Mouse (Mus musculus) macrophage (primary cell): Measurements from ENCODE around the gene Plekhg1. TPM values are rescaled to one million over a fixed set of nuclear protein-coding genes. Genes with fewer than 3 reads are reported as not detected.
A peak's percentile ranks its signal among the peaks of the same experiment; 100 is the strongest.

Experiments used
- H3K27ac ChIP-seq: fragments of 350-480 bp; formaldehyde crosslinking; 2 replicates; pipeline ENCODE4 v1.9.0; 2021
- H3K36me3 ChIP-seq: fragments of 350-480 bp; formaldehyde crosslinking; 2 replicates; pipeline ENCODE4 v1.9.0; 2021; ENCODE audit errors: inconsistent target
- H3K4me3 ChIP-seq: fragments of 350-480 bp; formaldehyde crosslinking; 2 replicates; pipeline ENCODE4 v1.9.0; 2021; ENCODE audit errors: inconsistent target
- H3K79me2 ChIP-seq: fragments of 350-480 bp; formaldehyde crosslinking; 2 replicates; pipeline ENCODE4 v1.9.0; 2021; ENCODE audit errors: inconsistent target
- WGBS: methylation state at CpG from one replicate; pipeline ENCODE4 v1.1.7; 2026; ENCODE audit warnings: inconsistent platforms; ENCODE audit not compliant: missing documents; 5-methylcytosine and 5-hydroxymethylcytosine counted together
- polyA plus RNA-seq: library from polyadenylated mRNA; stranded (reverse); fragments of 250-400 nt; gene quantifications from 3 replicates; pipeline ENCODE4 v1.2.4, GENCODE M21; 2018; ENCODE audit warnings: inconsistent platforms

The Plekhg1 gene
- polyA plus RNA-seq, 1 experiment from 2014 or later = 1.1 TPM

GRCm38 (mm10) chr10:3958591-3958990 lies 218.4 kb downstream of the Plekhg1 start:
- Histone ChIP-seq H3K27ac (no peak overlapping the region), H3K36me3 (no peaks in the 10 kb centered on the region; the same call in 1 of the 2 replicates), H3K79me2 (no peaks in the 10 kb centered on the region), H3K4me3 (no peak overlapping the region)
- 89% methylated on average over 5 of the region's 5 CpGs for WGBS

DNA sequence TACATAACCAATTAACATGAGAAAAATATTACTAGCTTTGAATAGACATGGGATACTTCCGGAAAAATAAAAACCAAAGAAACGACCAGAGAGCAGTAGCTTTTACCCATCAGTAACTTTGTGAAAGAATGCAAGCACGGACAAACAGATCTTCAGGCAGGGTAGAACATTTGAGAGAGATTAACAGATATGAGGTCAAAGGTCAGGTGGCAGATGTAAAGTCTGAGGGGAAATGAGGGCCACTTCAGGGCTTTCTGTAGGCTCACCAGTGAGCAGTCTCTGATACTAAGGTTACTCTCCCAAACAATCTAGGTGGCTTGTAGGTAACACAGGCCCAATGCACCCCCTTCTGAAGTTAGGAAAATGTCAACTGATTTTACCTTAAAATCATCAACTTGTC lies 228.9 kb downstream of the Plekhg1 start:
- Histone ChIP-seq H3K4me3 (no peak overlapping the region), H3K79me2 (no peaks in the 10 kb centered on the region), H3K36me3 (no peaks in the 10 kb centered on the region), H3K27ac (no peak overlapping the region)
- 94% methylated on average over 3 of the region's 3 CpGs for WGBS

DNA sequence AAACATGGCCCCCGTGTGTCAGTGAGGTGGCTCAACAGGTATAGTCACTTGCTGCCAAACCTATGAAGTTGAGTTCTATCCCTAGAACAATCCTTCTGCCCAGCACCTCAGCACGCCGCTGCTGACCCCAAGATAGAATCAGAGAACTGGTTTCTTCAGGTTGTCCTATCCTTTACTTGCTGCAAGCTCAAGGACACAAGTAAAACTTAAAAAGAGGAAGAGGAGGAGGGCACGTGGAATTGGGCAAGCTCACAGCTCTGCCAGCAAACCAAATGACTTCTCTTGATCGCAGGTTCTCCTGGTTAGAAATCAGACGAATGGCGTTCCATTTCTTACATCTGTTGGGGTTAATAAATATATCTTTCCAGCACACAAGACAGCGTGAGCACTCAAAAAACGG lies 232.1 kb downstream of the Plekhg1 start:
- Histone ChIP-seq H3K4me3 (peak overlapping the region; percentile 66; the same call in 1 of the 2 replicates), H3K36me3 (no peaks in the 10 kb centered on the region), H3K27ac (peak overlapping the region; percentile 41), H3K79me2 (peaks cover 14% of the 10 kb centered on the region; the same call in 1 of the 2 replicates)
- 44% methylated on average over 9 of the region's 9 CpGs for WGBS

DNA sequence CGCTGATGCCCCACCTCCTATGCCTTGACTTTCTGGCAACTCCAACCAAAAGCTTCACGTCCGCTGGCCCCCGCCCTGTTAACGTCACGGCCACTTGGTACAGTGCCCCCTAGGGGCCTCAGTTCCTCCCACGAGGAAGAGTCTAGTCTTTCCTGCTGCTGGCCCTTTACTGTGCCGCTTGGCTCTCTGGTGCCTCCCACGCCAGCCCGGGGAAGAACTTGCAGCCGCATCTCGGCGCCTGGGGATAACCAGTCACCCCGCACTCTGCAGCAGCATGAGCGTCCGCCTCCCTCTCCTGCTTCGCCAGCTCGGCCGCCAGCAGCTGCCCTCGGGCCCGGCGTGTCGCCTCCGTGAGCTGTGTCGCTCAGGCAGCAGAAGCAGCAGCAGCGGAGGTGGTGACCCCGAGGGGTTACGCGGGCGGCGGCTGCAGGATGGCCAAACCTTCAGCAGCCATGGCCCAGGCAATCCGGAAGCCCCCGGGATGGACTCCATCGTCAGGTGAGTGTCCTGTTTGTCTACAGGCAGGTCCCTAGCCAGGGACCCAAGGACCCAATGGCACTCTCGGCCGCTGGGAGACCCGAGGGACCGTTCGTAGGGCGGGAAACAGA lies 232.9 kb downstream of the Plekhg1 start, which contains the start of gene Mthfd1l:
TSS of gene Mthfd1l (plus strand) at position 138 of the 608 bp plus-strand sequence.
- under 1% methylated on average over 40 of the region's 40 CpGs for WGBS
- peaks cover 14% of the 10 kb centered on the region; the same call in 1 of the 2 replicates for H3K79me2 ChIP-seq
- peak within 1 kb of the TSS; percentile 69 for H3K27ac ChIP-seq
- H3K4me3 ChIP-seq = peak within 1 kb of the TSS; percentile 66
- no peaks in the 10 kb centered on the region for H3K36me3 ChIP-seq

- peak overlapping the region; percentile 69 for H3K27ac ChIP-seq
- H3K36me3 ChIP-seq = no peaks in the 10 kb centered on the region
- H3K79me2 ChIP-seq = peaks cover 14% of the 10 kb centered on the region; the same call in 1 of the 2 replicates
- H3K4me3 ChIP-seq = peak overlapping the region; percentile 66
- WGBS = 3% methylated on average over 39 of the region's 39 CpGs
These were observed 233.5 kb downstream of the Plekhg1 start for GRCm38 (mm10) chr10:3973589-3974070.

GRCm38 (mm10) chr10:3974380-3974779 lies 234.2 kb downstream of the Plekhg1 start:
- peak overlapping the region; percentile 66 for H3K4me3 ChIP-seq
- peaks cover 14% of the 10 kb centered on the region; the same call in 1 of the 2 replicates for H3K79me2 ChIP-seq
- 70% methylated on average over 3 of the region's 3 CpGs for WGBS
- H3K27ac ChIP-seq = peak overlapping the region; percentile 60
- no peaks in the 10 kb centered on the region for H3K36me3 ChIP-seq

GRCm38 (mm10) chr10:3975898-3976622 lies 235.9 kb downstream of the Plekhg1 start:
- 40% methylated on average over 6 of the region's 6 CpGs for WGBS
- Histone ChIP-seq H3K27ac (0 out of 2 replicates have a peak overlapping the region, but pooled peaks have one; percentile 10), H3K79me2 (peaks cover 14% of the 10 kb centered on the region; the same call in 1 of the 2 replicates), H3K36me3 (no peaks in the 10 kb centered on the region), H3K4me3 (no peak overlapping the region)

- 95% methylated on average over 4 of the region's 4 CpGs for WGBS
- Histone ChIP-seq H3K36me3 (no peaks in the 10 kb centered on the region), H3K27ac (no peak overlapping the region)
These were observed 236.5 kb downstream of the Plekhg1 start for GRCm38 (mm10) chr10:3976623-3977010.

GRCm38 (mm10) chr10:3978326-3978725 lies 238.2 kb downstream of the Plekhg1 start:
- Histone ChIP-seq H3K36me3 (no peaks in the 10 kb centered on the region), H3K79me2 (peaks cover 14% of the 10 kb centered on the region; the same call in 1 of the 2 replicates), H3K27ac (no peak overlapping the region), H3K4me3 (no peak overlapping the region)
- WGBS = 100% methylated on average over 3 of the region's 3 CpGs

More at GRCm38 (mm10) chr10:3976623-3977010, 236.5 kb downstream of the Plekhg1 start:
- Histone ChIP-seq H3K79me2 (peaks cover 14% of the 10 kb centered on the region; the same call in 1 of the 2 replicates), H3K4me3 (no peak overlapping the region)

DNA sequence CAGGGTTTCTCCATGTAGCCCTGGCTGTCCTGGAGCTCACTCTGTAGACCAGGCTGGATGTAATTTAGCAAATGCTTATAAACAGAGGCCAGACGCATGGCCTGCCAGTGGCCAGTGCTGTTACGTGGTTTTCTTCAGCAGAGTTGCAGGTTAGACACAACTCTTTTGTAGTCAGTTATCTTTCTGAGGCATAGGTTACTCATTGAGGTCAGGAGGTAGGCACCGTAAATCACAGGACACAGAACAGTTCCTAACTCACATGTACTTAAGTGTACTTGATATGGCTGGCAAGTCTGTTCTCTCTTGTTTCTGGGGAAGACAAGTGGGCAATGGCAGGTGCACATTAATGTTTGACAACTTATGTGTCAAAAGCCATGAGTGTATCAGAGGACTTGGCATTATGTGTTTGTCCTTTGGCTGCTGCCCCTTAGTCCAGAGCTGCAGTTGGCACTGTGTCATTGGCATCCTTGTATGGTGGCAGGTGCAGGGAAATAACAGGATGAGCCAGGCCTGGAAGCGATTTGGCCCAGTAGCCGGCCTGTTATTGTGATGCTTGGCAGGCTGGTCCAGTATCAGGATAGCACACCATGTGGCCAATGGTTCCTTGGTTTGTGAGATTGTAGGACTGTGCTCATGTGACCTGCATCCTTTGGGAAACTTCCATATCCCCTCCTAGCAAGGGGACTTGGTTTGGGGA lies 238.8 kb downstream of the Plekhg1 start:
- peaks cover 14% of the 10 kb centered on the region; the same call in 1 of the 2 replicates for H3K79me2 ChIP-seq
- H3K27ac ChIP-seq = no peak overlapping the region
- 100% methylated on average over 5 of the region's 5 CpGs for WGBS
- H3K36me3 ChIP-seq = no peaks in the 10 kb centered on the region
- no peak overlapping the region for H3K4me3 ChIP-seq

DNA sequence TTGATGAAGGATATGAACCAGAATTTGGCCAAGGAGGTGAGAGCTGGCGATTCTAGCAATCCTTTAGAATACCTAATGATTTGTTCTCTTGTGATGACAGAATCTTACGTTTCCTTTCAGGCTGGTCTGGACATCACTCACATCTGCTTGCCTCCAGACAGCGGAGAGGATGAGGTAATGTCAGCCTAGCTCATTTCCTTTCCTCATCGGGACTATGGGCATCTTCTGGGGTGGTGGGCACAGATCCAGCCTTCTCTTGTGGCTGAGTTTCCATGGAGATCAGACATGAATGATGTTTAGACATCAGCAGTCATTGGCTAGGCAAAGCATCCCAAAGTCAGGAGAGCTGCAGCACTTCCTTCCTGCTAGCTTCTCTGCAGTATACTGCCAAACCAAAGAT lies 240.1 kb downstream of the Plekhg1 start:
- Histone ChIP-seq H3K36me3 (no peaks in the 10 kb centered on the region), H3K79me2 (peaks cover 4% of the 10 kb centered on the region; the same call in 1 of the 2 replicates), H3K4me3 (no peak overlapping the region), H3K27ac (no peak overlapping the region)
- WGBS = 93% methylated on average over 4 of the region's 4 CpGs

DNA sequence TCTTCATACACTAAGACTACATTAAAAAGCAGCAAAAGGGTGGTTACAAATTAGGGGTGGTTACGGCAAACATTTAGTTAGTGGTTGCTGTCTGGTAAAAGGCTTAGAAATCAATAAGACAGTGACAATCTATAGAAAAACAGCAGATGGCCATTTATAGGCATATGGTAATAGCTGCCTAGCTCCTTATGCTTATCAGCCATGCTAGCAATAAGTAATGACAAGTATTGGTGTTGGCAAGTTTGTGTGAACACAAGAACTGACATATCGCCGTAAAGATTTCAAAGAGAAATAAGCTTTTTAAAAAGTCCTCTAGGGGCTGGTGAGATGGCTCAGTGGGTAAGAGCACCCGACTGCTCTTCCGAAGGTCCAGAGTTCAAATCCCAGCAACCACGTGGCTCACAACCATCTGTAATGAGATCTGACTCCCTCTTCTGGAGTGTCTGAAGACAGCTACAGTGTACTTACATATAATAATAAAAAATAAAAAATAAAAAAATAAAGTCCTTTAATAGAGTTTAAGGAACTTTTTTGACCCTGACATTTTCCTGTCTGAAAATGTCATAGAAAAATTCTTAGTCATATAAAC lies 250.2 kb downstream of the Plekhg1 start:
- Histone ChIP-seq H3K36me3 (no peaks in the 10 kb centered on the region), H3K4me3 (no peak overlapping the region), H3K27ac (no peak overlapping the region), H3K79me2 (no peaks in the 10 kb centered on the region)
- 98% methylated on average over 6 of the region's 6 CpGs for WGBS

- Histone ChIP-seq H3K4me3 (no peak overlapping the region), H3K36me3 (no peaks in the 10 kb centered on the region), H3K27ac (no peak overlapping the region), H3K79me2 (no peaks in the 10 kb centered on the region)
- over 99% methylated on average over 8 of the region's 8 CpGs for WGBS
These were observed 253.4 kb downstream of the Plekhg1 start for GRCm38 (mm10) chr10:3993365-3994102.
